In genomic region chr13:4279284-4279683, GRCm38 (mm10) we compare ENCODE assay signal across 12 mouse cellular contexts. TPM values are rescaled to one million over a fixed set of nuclear protein-coding genes. Genes with fewer than 3 reads are reported as not detected.
DNase-seq lines count a peak whose midpoint lies in the region; ATAC-seq and TF ChIP-seq lines count a peak whose summit lies in the region.
"Had no signal": no experiment of that assay in that cellular context is flagged by ENCODE, and none has a peak within 500 bp of the region (broad histone marks: within the 10 kb centered on the region; RNA-seq: fewer than 3 reads in every experiment).

Gene Akr1c12 (minus strand): TSS chr13:4279433.

- H3K9me3 ChIP-seq in intestine, embryonic 16.5 days (ENCODE audit: control insufficient read depth, low read length), result no peaks in the 10 kb centered on the region
- H3K9me3 ChIP-seq in liver, embryonic 11.5 days (ENCODE audit: control insufficient read depth, low read length), result no peaks in the 10 kb centered on the region
- H3K9me3 ChIP-seq in stomach, embryonic 14.5 days (ENCODE audit: control insufficient read depth, low read depth, low read length), result no peaks in the 10 kb centered on the region
- H3K9me3 ChIP-seq: embryonic facial prominence, embryonic 13.5 days; heart, embryonic 13.5 days had no signal

- in situ Hi-C loops in Patski (cut with MboI; ENCODE audit: low pct_unique_long_range_greater_than_20kb), result loop anchor here (25.0 kb wide), 1 partner anchor 617 kb away; no protein-coding TSS in a partner anchor

- TF ChIP-seq POLR2A in heart, adult 2 months (IDR thresholded peaks at IDR 0.05; ENCODE audit: insufficient read depth, low read depth, low read length), result no peak

- H3K79me2 ChIP-seq in heart, adult 2 months (replicated peaks; ENCODE audit: control insufficient read depth, insufficient read depth, low read length), result no peaks in the 10 kb centered on the region

- WGBS in intestine, embryonic 16.5 days, result 29% methylated on average over 4 of the region's 4 CpGs
- WGBS in liver, embryonic 11.5 days, result 49% methylated on average over 4 of the region's 4 CpGs
- WGBS in stomach, embryonic 14.5 days, result 25% methylated on average over 4 of the region's 4 CpGs
- 45% methylated on average over 4 of the region's 4 CpGs for WGBS in heart, adult 2 months

- no peaks in the 10 kb centered on the region for H3K36me3 ChIP-seq in intestine, embryonic 16.5 days (ENCODE audit: control insufficient read depth, insufficient read depth, low read length)
- no peaks in the 10 kb centered on the region for H3K36me3 ChIP-seq in liver, embryonic 11.5 days (ENCODE audit: control insufficient read depth, insufficient read depth, low read length)
- no peaks in the 10 kb centered on the region for H3K36me3 ChIP-seq in stomach, embryonic 14.5 days (ENCODE audit: control insufficient read depth, insufficient read depth, low read length)
- no peaks in the 10 kb centered on the region for H3K36me3 ChIP-seq in heart, adult 2 months (ENCODE audit: control insufficient read depth, insufficient read depth, low read length)
- H3K36me3 ChIP-seq: embryonic facial prominence, embryonic 13.5 days; heart, embryonic 13.5 days had no signal

- H3K9ac ChIP-seq in intestine, embryonic 16.5 days (ENCODE audit: low read depth, low read length), result peak within 1 kb of the TSS; percentile 27; the same call in 1 of the 2 replicates
- no peak within 1 kb of the TSS for H3K9ac ChIP-seq in liver, embryonic 11.5 days (ENCODE audit: low read depth, low read length)
- H3K9ac ChIP-seq in stomach, embryonic 14.5 days (replicated peaks; ENCODE audit: low read depth, low read length), result no peak within 1 kb of the TSS
- no peak within 1 kb of the TSS for H3K9ac ChIP-seq in heart, adult 2 months (ENCODE audit: low read depth, low read length)
- H3K9ac ChIP-seq: embryonic facial prominence, embryonic 13.5 days; heart, embryonic 13.5 days had no signal

- H3K27me3 ChIP-seq in Patski, result no peaks in the 10 kb centered on the region
- H3K27me3 ChIP-seq in intestine, embryonic 16.5 days (replicated peaks; ENCODE audit: control insufficient read depth, insufficient read depth, low read length), result no peaks in the 10 kb centered on the region
- no peaks in the 10 kb centered on the region for H3K27me3 ChIP-seq in liver, embryonic 11.5 days (replicated peaks; ENCODE audit: control insufficient read depth, insufficient read depth, low read length)
- H3K27me3 ChIP-seq in stomach, embryonic 14.5 days (ENCODE audit: control insufficient read depth, insufficient read depth, low read length), result no peaks in the 10 kb centered on the region
- H3K27me3 ChIP-seq in heart, adult 2 months (ENCODE audit: control insufficient read depth, insufficient read depth, low read length), result no peaks in the 10 kb centered on the region
- H3K27me3 ChIP-seq: embryonic facial prominence, embryonic 13.5 days; heart, embryonic 13.5 days had no signal

- intact Hi-C loops in heart, postnatal 25 days (cut with DNase I), result no loop called here
- intact Hi-C loops in heart, adult 2 months (cut with DNase I), result no loop called here

- no peak for TF ChIP-seq CTCF in Patski (IDR thresholded peaks at IDR 0.05)
- no peak for TF ChIP-seq CTCF in heart, adult 2 months (IDR thresholded peaks at IDR 0.05)

- H3K27ac ChIP-seq in intestine, embryonic 16.5 days (ENCODE audit: low read length), result 0 out of 2 replicates have a peak within 1 kb of the TSS, but pooled peaks have one; percentile 46
- H3K27ac ChIP-seq in liver, embryonic 11.5 days (ENCODE audit: low read depth, low read length), result no peak within 1 kb of the TSS
- no peak within 1 kb of the TSS for H3K27ac ChIP-seq in stomach, embryonic 14.5 days (ENCODE audit: low read length)
- no peak within 1 kb of the TSS for H3K27ac ChIP-seq in heart, adult 2 months
- H3K27ac ChIP-seq: embryonic facial prominence, embryonic 13.5 days; heart, embryonic 13.5 days had no signal

- H3K4me2 ChIP-seq in intestine, embryonic 16.5 days (ENCODE audit: low read depth, low read length), result peak within 1 kb of the TSS; percentile 41
- no peak within 1 kb of the TSS for H3K4me2 ChIP-seq in liver, embryonic 11.5 days
- H3K4me2 ChIP-seq in stomach, embryonic 14.5 days (replicated peaks; ENCODE audit: low read depth, low read length), result 0 out of 2 replicates have a peak within 1 kb of the TSS, but pooled peaks have one; percentile 10
- H3K4me2 ChIP-seq: embryonic facial prominence, embryonic 13.5 days; heart, embryonic 13.5 days had no signal

- no peaks in the 10 kb centered on the region for H3K4me1 ChIP-seq in intestine, embryonic 16.5 days (ENCODE audit: control insufficient read depth, insufficient read depth, low read length)
- no peaks in the 10 kb centered on the region for H3K4me1 ChIP-seq in liver, embryonic 11.5 days (replicated peaks; ENCODE audit: control insufficient read depth, insufficient read depth, low read length)
- H3K4me1 ChIP-seq in stomach, embryonic 14.5 days (ENCODE audit: control insufficient read depth, insufficient read depth, low read length), result no peaks in the 10 kb centered on the region
- no peaks in the 10 kb centered on the region for H3K4me1 ChIP-seq in heart, adult 2 months (ENCODE audit: control insufficient read depth, insufficient read depth, low read length)
- H3K4me1 ChIP-seq: embryonic facial prominence, embryonic 13.5 days; heart, embryonic 13.5 days had no signal

- ATAC-seq in Patski, result peak; percentile 60
- ATAC-seq in intestine, embryonic 16.5 days, result peak; percentile 97
- ATAC-seq in liver, embryonic 11.5 days (replicated peaks; ENCODE audit: low FRiP score), result peak; percentile 72
- ATAC-seq in stomach, embryonic 14.5 days (ENCODE audit: insufficient number of reproducible peaks, insufficient read depth, low FRiP score, low read depth), result peak; percentile 95

- peak within 1 kb of the TSS; percentile 44 for H3K4me3 ChIP-seq in intestine, embryonic 16.5 days (ENCODE audit: low read length)
- no peak within 1 kb of the TSS for H3K4me3 ChIP-seq in liver, embryonic 11.5 days (ENCODE audit: low read depth, low read length)
- H3K4me3 ChIP-seq in stomach, embryonic 14.5 days (ENCODE audit: low read depth, low read length), result peak within 1 kb of the TSS; percentile 23; the same call in 1 of the 2 replicates
- H3K4me3 ChIP-seq in heart, adult 2 months, result no peak within 1 kb of the TSS
- H3K4me3 ChIP-seq: embryonic facial prominence, embryonic 13.5 days; heart, embryonic 13.5 days had no signal

- DNase-seq in Patski (ENCODE audit: low read depth, low spot score), result no peak
- DNase-seq in liver, embryonic 11.5 days (ENCODE audit: low spot score), result no peak
- no peak for DNase-seq in heart, postnatal 25 days (ENCODE audit: low spot score)
- no peak for DNase-seq in heart, adult 2 months
- no peak for DNase-seq in right cerebral cortex, postnatal 14 days
- DNase-seq: adrenal gland, postnatal 14 days; cerebellum, adult 2 months had no signal

- CTCF ChIA-PET in Patski (lab: Charles Lee), result interaction anchor here (1.6 to 1.7 kb wide), 2 partner anchors 91 to 169 kb away, joined by 4 to 10 read pairs; no protein-coding TSS in a partner anchor

- TF ChIP-seq EP300 in heart, adult 2 months (IDR thresholded peaks at IDR 0.05; ENCODE audit: insufficient read depth, low read depth, low read length), result no peak

- POLR2A ChIA-PET in Patski (lab: Charles Lee), result no interaction called here

RNA-seq across cellular contexts. Expression of gene Akr1c12, which starts in this region (rescaled TPM):
- polyA plus RNA-seq in Patski (2021), result 4.1 TPM
- polyA plus RNA-seq in intestine, embryonic 16.5 days (2015; fragmentation: Nextera tagmentation; extraction: Ambion mirVana), result 151 and 173 TPM in 2 replicates
- 16.7 and 17.8 TPM in 2 replicates for polyA plus RNA-seq in liver, embryonic 11.5 days (2014; fragmentation: Nextera tagmentation; extraction: Ambion mirVana)
- polyA plus RNA-seq in stomach, embryonic 14.5 days (2014; fragmentation: Nextera tagmentation; extraction: Ambion mirVana), result 68.1 and 69.6 TPM in 2 replicates
- total RNA-seq in heart, postnatal 25 days (2021), result not detected
- total RNA-seq in heart, adult 2 months (2021), result not detected
- polyA plus RNA-seq in heart, adult 2 months (2012; rRNA removed), result 0.12 and 0.14 TPM in 2 replicates
- total RNA-seq: layer of hippocampus, adult 18-20 months had no signal
- polyA plus RNA-seq: cerebellum, adult 2 months; embryonic facial prominence, embryonic 13.5 days had no signal

Comparison
In these comparisons a context has a peak if more than half of its experiments do, and no peak if none do; other contexts are left out.
1. H3K4me3 ChIP-seq: peak in intestine, embryonic 16.5 days (single experiment) and stomach, embryonic 14.5 days (single experiment); none in liver, embryonic 11.5 days (single experiment) and heart, adult 2 months (single experiment).
2. Peak in every context shown above with its lines, with median percentiles within 50 percentile points of each other: ATAC-seq.